Mouse (Mus musculus): ENCODE measurements around the gene Arpc4. TPM values are rescaled to one million over a fixed set of nuclear protein-coding genes. Genes with fewer than 3 reads are reported as not detected.
A peak's percentile ranks its signal among the peaks of the same experiment; 100 is the strongest.
"Not testable (repeated sequence)": the region's sequence is repeated elsewhere in the genome, so short reads cannot be mapped to it uniquely, and the experiment has no call there.

Arpc4 gene
- 116 TPM in 2 replicates for polyA plus RNA-seq (2012; rRNA removed)

GRCm38 (mm10) chr6:113377496-113378385 lies at the start of gene Arpc4, which contains the start of gene Tada3:
Arpc4 (plus strand) TSS chr6:113378115.
Tada3 (minus strand) TSS chr6:113377883.
- peak; percentile 87 for DNase-seq (ENCODE audit: low spot score)

- DNase-seq (ENCODE audit: low spot score): no peak
Measured at GRCm38 (mm10) chr6:113329396-113329795, 48.5 kb upstream of the Arpc4 start.

GRCm38 (mm10) chr6:113330547-113330946 lies 47.4 kb upstream of the Arpc4 start:
- DNase-seq (ENCODE audit: low spot score): no peak

GRCm38 (mm10) chr6:113331721-113332120 lies 46.2 kb upstream of the Arpc4 start:
- DNase-seq (ENCODE audit: low spot score): no peak

- not testable (repeated sequence) for DNase-seq (ENCODE audit: low spot score)
Measured at GRCm38 (mm10) chr6:113332734-113333133, 45.2 kb upstream of the Arpc4 start.

GRCm38 (mm10) chr6:113333137-113333950 lies 44.6 kb upstream of the Arpc4 start:
- DNase-seq (ENCODE audit: low spot score): no peak

GRCm38 (mm10) chr6:113334216-113334615 lies 43.7 kb upstream of the Arpc4 start:
- no peak for DNase-seq (ENCODE audit: low spot score)

- no peak for DNase-seq (ENCODE audit: low spot score)
Measured at GRCm38 (mm10) chr6:113336852-113337620, 40.9 kb upstream of the Arpc4 start.

GRCm38 (mm10) chr6:113341574-113341973 lies 36.3 kb upstream of the Arpc4 start:
- DNase-seq (ENCODE audit: low spot score): no peak

- DNase-seq (ENCODE audit: low spot score): no peak
Measured at GRCm38 (mm10) chr6:113342297-113342696, 35.6 kb upstream of the Arpc4 start.

- peak; percentile 74 for DNase-seq (ENCODE audit: low spot score)
Measured at GRCm38 (mm10) chr6:113343177-113344092, 34.5 kb upstream of the Arpc4 start, which contains the start of gene Camk1. Camk1 (minus strand) TSS chr6:113343984.

GRCm38 (mm10) chr6:113344321-113344720 lies 33.6 kb upstream of the Arpc4 start:
- no peak for DNase-seq (ENCODE audit: low spot score)

GRCm38 (mm10) chr6:113346897-113347296 lies 31.0 kb upstream of the Arpc4 start:
- DNase-seq (ENCODE audit: low spot score): no peak

GRCm38 (mm10) chr6:113350538-113350937 lies 27.4 kb upstream of the Arpc4 start:
- DNase-seq (ENCODE audit: low spot score): no peak

GRCm38 (mm10) chr6:113351161-113351560 lies 26.8 kb upstream of the Arpc4 start:
- no peak for DNase-seq (ENCODE audit: low spot score)

GRCm38 (mm10) chr6:113351653-113352052 lies 26.3 kb upstream of the Arpc4 start:
- DNase-seq (ENCODE audit: low spot score): no peak

GRCm38 (mm10) chr6:113352820-113353219 lies 25.1 kb upstream of the Arpc4 start:
- DNase-seq (ENCODE audit: low spot score): no peak

- DNase-seq (ENCODE audit: low spot score): no peak
Measured at GRCm38 (mm10) chr6:113353696-113354095, 24.2 kb upstream of the Arpc4 start.

GRCm38 (mm10) chr6:113361476-113361875 lies 16.4 kb upstream of the Arpc4 start:
- DNase-seq (ENCODE audit: low spot score): no peak

GRCm38 (mm10) chr6:113362241-113362640 lies 15.7 kb upstream of the Arpc4 start:
- DNase-seq (ENCODE audit: low spot score): no peak
